Mouse (Mus musculus): Measurements from ENCODE around the gene Arid2.

DNA sequence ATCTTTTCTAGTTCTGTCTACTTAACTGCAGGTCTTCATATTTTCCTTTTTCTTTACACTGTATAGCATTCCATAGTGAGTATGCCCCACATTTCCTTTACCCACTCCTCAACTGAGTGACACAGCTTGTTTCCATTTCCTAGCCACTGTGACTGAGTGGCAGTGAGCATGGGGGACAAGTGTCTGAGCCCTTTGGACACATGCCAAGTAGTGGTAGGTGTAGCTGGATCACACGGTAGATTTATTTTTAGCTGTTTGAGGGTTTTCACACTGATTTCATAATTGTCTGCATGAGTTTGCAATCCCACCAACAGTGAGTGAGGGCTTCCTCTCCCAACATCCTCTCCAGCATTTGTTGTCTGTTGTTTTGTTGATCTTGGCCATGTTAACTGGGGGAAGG, 28.3 kb downstream of the Arid2 start:
- TF ChIP-seq GATA1 (IDR thresholded peaks at IDR 0.05; ENCODE audit: borderline replicate concordance, low read length) (no peak), FLI1 (IDR thresholded peaks at IDR 0.05; ENCODE audit: low read length) (no peak)
